Mouse (Mus musculus): ENCODE measurements around the gene Igfbp5.

Gene Igfbp5

DNA sequence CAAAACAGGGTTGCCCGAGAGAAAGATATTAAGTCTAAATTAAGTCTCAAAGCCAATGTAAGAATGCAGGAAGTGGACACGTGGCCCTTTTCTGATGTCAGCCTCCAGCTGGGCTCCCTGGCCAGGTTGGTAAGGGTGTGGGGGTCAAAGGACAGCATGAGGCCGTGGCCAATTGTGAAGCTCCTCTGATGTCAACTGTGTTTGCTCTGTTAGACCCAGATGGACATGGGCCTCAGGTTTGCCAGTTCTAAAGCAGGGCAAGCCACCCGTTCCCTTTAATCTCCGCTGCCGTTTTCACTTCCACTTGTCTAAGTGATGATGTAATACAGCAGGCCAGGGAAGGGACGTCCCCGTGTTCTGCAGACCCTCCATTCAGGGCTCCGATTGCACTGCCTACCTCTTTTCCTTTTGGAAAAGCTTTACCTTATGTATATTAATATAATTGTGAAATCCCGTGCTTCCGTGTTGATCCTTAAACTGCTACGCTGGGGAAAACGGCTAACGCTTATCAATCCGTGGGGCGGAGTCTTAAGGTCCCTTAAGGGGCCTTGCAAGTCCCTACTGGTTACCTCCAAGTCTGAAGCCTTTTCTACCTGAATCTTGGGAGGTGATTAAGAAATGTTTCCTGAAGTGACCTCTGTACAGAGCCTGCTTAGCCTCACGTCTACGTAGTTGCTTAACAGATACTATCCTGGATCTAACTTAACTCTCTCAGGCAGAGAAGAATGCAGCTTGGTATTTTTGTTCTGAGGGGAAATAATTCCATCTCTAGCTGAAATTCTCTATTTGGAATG lies 31.8 kb downstream of the Igfbp5 start:
- peak; percentile 26 for DNase-seq (ENCODE audit: low read depth, low spot score)

DNA sequence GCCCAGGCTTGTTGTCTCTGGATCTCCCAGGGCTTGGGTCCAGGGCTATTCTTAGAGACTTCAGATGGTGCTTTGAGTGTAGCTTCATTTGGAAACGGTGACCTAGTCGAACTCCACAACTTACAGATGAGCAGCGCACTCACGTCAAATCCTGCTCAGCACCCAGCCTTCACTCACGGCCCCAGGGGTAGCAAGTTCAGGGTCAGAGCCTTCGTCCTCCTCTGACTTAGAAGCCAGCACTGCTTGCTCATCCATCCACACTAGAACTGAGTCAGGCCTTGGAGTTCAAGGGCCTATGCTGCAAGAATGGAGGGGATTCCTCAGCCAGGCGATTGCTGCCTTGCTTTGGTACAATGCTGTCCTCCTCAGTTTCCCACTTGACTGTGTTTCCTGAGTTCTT lies 34.9 kb downstream of the Igfbp5 start:
- no peak for DNase-seq (ENCODE audit: low read depth, low spot score)

DNA sequence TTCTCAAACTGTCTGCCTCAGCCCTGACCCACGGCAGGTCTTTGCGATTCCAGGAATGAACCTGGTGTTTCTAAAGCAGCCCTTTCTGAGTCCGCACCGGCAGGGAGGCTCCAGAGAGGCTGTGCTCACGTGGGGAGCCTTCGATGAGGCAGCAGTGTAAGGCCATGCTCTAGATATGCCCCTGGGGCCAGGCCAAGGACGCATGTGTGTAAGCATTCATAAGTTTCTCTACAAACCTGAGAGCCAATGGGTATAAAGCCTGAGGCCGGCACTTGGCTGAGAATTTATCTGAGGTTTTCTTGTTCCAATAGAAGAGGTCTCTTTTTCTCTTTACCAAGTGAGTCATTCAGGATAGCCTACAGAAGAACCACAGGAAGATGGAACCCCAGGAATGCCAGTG lies 35.3 kb downstream of the Igfbp5 start:
- DNase-seq (ENCODE audit: low read depth, low spot score), result no peak

DNA sequence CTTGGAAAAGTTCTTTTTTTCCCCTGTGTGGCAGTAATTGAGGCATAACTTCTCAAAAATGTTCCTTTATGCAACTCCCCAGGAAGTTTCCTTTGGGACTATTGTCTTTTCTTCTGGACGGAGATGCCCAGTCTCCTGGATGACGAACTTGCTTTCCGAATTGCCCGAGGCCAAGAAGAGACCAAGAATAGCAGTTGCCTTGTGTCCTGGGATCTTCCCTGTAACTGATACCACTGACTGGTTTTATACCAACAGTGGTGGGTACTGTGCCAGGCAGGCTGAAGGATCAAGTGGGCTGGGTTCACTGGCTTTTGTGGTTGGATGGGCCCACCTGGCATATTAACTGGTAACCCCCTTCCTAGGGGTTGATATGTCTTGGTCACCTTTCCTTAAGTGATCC lies 41.1 kb downstream of the Igfbp5 start:
- DNase-seq (ENCODE audit: low read depth, low spot score), result no peak

DNA sequence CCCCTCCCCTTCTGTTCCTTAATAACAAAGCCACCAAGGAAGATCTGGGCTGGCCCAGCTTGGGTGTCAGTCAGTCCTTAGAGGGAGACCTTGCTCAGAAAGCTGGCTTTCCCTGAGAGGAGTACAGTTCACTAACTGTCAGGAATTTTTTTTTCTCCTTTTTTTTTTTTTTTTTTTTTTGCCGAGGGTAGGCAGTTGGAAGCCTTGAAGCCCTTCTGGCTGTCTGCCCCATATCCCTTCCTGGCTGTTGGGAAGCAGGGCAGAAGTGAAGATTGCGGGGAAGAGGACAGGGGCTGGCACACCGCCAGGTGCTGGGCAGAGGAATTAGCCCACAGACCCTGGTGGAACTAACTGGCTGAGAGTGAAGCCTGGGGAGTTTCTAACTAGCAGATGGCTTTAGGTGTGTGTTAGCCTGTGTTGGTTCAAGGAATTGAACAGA lies 42.0 kb downstream of the Igfbp5 start:
- DNase-seq (ENCODE audit: low read depth, low spot score), result no peak

DNA sequence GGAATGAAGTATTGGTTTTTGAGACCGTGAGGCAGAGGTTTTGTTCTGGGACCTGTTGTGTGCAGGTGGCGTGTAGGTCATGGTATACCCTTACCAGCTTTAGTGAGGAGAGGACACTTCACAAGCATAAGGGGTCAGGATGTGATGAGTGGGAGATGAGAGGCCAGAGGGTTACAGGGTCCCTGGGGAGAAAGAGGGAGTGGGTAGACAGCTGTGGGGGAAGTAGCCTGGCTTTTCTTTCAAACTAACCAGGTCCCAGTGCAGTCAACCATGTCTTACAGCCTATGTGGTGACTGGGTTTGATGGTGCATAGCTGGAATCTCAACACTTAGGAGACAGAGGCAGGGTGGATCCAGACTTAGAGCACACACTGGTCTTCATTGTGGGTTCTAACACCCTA lies 44.2 kb downstream of the Igfbp5 start:
- DNase-seq (ENCODE audit: low read depth, low spot score), result no peak

DNA sequence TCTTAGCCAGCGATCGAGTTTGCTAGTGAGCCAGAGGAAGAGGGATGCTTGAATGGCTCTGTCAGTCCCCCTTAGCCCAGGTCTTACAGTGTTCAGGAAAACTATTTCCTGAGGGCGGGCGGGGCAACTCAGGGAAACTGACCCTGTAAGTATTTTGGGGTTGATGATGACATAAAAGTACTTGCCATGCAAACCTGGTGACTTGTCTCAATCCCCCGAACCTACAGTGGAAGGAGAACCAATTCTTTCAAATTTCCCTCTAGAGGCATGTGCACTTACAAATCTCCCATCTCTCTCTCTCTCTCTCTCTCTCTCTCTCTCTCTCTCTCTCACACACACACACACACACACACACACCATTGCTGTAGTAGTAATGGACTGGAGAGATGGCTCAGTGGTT lies 45.8 kb downstream of the Igfbp5 start:
- DNase-seq (ENCODE audit: low read depth, low spot score), result no peak

DNA sequence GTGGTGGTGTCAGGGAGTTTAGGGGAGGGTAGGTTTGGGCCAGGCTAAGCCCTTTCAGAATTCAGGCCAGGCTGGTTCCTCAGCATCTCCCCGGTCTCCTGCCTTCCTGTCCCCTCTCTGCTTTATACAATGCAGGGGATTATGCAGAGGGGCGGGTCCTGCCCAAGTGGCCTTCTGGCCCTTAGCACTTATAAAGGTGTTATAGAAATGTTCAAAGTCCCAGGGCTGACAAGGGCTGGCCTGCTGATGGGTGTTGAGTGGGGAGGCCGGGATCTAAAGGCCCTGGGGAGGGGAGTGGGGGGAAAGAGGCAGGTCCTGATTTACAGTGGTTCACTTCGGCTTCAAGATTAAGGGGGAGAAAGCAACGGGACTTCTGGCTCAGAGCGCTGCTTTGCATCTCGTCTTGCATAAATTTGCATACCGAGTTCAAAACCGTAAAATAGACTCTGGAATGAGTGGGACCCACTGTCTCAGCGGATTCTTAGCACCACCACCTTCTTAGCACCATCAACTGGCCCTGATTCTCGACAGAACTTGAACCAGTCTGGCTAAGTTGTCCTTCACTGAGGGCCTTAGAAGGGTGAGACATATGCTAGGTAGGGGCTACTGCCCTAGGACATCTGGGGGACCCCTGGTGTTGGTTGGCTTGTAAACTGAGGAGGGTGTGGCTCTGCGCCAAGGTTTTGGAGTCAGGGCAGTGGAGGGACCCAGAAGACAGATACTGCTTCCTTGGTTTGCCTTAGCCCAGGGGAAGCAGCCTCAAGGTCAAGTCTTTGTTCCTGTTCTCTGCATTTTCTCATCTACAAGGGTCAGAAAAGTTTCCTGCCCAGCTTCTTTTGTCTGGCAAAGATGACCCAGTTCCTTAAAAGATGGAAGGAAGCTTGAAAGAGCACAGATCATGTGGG lies 47.0 kb downstream of the Igfbp5 start:
- DNase-seq (ENCODE audit: low read depth, low spot score), result no peak

DNA sequence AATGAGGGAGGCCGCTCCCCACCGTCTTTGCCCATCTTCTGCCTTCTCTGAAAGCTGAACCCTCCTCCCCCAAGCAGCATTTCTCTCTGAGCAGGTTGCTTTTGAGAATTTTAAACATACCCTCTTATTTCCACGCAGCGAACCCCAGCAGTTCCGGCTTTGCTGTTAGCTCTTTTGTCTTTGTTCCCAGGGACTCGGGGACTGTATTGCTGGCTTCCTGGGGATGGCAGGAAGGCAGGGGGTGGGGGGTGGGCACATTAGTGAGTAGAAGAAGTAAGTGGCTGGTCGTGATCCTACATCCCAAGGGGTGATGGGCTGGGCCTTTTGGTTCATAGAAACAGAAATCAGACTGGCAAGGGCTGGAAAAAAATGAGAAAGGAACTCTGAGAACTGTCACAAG lies 47.8 kb downstream of the Igfbp5 start:
- DNase-seq (ENCODE audit: low read depth, low spot score), result no peak

DNA sequence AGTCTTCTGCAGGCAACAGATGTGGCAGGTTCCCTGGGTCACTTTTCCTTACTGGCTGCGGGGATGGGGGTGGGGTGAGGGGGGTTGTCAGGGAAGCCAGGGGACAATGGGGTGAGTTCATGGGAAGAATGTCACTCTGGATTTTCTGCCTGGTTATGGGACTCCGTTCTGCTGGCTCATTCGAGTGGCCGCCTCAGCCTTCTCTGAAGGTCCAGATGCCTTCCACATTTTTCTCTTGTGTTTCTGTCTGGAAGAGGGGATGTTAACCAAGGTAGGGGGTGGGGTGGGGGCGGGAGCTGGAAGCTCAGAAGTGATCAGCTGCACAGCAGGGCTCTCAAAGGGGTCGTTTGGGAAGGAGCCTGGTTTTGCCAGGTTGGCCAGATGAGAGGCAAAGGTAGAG lies 48.2 kb downstream of the Igfbp5 start:
- no peak for DNase-seq (ENCODE audit: low read depth, low spot score)

DNA sequence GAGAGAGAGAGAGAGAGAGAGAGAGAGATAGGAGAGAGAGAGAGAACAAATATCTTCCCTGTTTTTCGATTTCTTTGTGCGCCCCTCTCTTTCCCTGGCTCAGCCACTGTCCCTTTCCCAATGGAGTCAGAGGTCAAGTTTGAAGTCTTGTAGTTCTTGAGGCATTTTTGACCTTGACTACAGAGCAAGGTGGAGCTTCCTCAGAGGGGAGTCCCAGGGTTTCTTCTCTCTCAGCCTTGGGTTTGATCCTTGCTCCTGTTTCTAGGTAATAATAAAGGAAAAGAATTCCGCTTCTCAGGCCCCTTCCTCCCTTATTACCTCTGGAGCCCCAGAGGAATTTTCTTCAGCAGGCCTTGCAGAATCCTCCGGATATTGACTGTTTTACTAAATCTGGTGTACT lies 48.8 kb downstream of the Igfbp5 start:
- no peak for DNase-seq (ENCODE audit: low read depth, low spot score)

DNA sequence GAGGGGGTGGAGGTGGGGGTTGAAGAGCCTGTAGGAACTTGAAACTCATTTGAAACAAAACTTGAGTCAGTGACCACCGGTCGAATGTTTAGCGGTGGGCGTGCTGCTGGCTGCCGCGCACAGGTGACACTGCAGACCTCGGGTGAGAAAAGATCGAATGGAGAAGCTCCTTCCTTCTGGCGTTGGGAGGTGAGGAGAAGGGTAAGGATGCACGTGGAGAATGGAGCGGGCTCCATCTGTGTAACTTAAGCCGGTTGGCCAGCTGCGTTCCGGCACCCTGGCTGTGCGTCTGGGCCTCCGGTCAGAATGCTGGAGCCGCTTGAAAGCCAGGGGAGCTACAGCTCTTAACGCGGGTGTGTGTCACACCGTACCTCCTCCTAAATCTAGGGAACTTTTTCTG lies 49.4 kb downstream of the Igfbp5 start:
- DNase-seq (ENCODE audit: low read depth, low spot score), result no peak

DNA sequence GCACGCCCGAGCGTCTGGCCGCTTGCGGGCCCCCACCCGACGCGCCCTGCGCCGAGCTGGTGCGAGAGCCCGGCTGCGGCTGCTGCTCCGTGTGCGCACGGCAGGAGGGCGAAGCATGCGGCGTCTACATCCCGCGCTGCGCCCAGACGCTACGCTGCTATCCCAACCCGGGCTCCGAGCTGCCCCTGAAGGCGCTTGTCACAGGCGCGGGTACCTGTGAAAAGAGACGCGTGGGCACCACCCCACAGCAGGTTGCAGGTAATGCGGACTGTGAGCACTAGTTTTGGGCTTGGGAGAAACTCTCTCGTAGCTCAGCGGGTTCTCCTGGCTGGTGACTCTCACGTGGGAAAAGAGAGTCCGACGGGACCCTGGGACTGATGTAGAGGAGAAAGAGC lies 50.0 kb downstream of the Igfbp5 start:
- no peak for DNase-seq (ENCODE audit: low read depth, low spot score)

DNA sequence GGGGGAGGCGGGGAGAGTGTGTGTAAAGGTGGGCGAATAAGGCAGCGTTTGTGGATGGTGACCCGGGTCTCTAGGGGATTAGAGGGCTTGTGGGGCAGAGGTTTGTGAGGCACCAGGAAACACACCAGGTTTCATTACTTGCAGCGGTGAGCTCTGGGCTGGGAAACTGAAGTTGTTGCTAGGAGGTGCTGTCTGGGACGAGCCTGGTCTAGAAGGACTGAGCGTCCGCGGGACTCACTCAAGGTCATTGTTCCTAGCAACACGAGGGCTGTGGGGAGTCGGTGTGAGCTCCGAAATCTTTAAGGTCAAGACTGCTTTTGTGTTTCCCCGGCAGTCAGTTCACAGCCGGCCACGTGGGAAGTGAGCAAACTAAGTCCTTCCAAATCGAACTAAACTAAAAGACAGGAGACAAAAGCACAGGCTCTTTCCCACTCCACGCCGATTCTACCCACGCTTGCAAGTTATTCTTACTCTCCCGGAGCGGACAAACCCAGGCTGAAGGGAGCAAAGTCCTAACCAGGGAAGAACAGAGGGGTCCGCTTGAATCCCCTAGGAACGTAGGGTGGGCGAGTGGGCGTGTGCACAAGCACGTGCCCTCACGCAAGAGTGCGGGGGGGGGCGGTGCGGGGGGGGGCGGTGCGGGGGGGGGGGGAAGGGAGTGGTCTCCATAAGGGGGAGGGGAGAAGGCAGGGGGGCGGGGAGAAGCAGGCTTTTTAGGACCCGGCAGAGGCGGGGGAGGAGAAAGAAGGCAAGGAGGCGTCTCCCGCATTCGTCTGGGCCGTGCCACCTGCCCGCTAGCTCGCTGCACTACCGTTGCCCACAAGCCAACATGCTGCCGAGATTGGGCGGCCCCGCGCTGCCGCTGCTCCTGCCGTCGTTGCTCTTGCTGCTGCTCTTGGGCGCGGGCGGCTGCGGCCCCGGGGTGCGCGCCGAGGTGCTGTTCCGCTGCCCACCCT lies 50.7 kb downstream of the Igfbp5 start, which contains the start of gene Igfbp2:
TSS of gene Igfbp2 (plus strand) at position 753 of the 956 bp plus-strand sequence.
- no peak for DNase-seq (ENCODE audit: low read depth, low spot score)

DNA sequence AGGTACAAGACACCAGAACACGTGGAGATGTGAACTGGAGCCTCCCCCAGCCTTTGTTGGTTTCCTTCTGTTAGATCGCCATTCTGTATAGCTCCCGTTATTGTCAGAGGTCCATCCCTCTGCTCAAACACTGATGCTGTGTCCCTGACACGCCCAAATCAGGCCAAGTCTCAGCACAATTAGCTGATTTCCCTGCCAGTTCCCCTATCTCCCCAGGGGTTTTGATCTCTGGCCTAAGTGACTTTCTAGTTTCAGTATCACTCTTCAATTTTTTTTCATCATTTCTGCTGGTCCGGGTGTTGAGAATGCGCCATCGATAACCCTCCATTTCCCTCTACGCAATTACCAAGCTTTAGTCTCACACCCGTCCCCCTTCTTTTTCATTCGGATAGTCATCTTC lies 51.8 kb downstream of the Igfbp5 start:
- peak; percentile 22 for DNase-seq (ENCODE audit: low read depth, low spot score)

DNA sequence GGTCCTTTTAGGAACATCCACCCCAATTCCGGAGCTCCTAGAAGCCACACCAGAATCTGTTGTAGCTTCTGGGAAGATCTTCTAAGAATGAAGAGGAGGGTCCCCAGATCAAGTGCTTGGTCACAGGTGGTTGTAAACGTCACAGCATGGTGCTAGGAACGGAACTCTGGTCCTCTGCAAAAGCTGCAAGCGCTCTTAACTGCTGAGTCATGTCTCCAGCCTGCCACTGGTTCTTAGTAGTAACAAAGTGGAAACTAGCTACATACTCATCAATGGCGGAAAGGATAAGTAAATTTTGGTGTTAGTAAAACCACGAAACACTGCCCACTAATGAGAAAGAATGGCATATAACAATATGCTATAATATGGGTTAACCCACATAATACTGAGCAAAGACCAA lies 54.7 kb downstream of the Igfbp5 start:
- no peak for DNase-seq (ENCODE audit: low read depth, low spot score)

DNA sequence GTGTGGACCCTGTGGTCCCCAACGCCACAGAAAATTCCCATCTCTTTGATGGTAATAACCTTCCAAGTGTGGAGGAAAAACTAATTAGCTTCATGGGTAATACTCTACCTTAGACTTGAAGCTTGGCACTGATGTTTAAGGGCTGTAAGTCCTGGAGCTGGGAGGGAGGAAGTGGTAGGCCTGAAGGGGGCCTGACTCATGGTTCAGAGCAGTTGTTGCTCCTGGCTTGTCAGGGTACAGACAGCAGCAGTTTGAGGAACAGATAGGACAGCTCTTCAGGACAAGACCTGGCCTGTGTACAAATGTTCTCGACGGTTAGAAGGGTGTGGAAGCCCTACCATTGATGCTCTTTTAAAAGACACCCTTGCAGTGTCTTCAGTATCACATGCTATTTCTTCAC lies 59.1 kb downstream of the Igfbp5 start:
- no peak for DNase-seq (ENCODE audit: low read depth, low spot score)

DNA sequence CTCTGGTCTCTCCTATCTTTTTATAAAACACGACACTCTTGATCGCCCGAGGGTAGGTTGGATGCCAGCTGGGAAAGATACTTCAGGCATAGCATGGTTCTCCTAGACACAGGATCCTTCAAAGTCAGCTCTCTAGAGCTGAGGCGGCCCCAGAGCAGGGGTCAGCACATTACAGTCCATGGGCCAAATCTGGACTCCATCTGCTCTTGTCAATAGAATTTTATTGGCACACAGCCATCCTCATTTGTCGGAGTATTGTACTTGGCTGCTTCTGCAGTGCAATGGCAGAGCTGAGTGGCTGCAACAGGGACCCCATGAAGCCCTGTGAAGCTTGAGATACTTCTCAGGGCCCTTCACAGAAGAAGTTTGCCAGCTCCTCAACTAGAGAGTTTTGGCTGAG lies 59.5 kb downstream of the Igfbp5 start:
- DNase-seq (ENCODE audit: low read depth, low spot score), result no peak

DNA sequence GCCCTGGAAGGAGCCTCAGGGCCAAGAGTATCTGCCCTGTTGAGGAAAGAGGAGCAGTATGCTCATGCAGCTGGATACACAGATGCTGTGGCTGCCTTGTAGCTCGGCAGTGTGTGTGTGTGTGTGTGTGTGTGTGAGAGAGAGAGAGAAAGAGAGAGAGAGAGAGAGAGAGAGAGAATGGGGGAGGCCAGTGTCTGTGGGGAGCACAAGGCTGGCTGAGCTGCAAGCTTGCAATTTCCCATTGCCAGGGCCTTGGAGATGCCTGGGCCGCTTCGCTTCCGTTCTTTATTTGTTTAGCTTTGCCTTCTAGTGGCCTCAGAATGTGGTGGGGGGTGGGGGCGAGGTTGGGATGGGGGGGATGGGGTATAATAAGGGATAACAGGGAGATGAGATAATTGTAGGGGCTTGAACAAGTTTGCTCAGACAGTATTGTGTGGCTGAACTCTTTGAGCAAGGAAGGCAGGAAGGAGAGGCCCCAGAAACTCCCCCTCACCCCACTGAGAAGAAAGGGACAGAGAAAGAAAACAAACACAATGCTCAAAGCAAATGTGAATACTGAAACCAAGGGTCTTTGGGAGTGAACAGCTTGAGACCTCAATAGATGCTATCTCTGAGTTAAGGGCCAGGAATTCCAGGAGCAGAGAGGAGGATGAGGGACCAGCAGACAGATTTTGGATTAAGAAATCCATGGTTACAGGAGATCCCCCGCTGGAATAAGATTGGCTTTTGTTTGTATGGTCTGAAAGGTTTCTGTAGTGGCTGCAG lies 60.9 kb downstream of the Igfbp5 start:
- DNase-seq (ENCODE audit: low read depth, low spot score), result no peak

DNA sequence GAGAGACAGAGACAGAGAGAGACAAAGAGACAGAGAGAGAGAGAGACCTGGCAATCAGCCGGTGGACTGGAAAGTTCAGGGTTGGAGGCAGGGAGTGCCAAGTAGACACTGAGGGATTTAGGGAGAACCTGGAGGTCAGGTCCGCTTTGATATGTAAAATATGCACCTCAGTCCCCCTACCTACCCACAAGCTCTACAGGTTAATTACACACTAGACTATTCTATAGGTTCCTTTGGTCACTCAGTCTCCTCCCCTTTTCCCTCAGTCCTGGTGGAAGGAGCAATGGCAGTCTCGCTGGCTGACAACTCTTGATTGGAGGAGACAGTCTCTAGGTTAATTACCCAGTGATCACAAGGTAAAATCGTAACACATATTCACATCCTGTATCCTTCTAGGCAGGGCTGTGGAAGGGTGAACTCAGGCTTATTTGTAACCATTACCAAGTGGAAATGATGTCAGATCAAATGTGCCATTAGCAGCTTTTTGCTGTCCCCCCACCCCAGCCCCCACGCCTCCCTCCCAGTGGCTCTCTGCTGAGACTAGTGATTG lies 61.5 kb downstream of the Igfbp5 start:
- no peak for DNase-seq (ENCODE audit: low read depth, low spot score)

DNA sequence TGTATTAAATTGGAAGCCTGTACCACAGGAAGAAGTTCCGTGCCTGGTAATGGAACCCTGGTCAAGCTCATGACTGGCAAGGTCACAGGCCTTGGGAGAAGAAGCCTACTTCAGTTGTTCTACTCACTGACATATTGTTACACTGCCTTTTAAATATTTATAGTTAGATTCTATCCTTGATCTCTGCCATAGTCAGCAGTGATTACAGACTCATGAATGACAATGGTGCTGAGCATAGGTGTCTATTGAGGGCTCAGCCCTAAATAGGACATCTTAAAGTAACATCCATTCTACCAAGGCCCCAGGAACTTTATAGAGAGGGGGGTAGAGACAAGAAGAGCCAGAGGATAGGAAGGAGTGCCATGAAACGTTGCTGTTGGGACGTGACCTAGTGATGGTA lies 63.6 kb downstream of the Igfbp5 start:
- no peak for DNase-seq (ENCODE audit: low read depth, low spot score)
